Mouse (Mus musculus) forebrain, embryonic 13.5 days (tissue): ENCODE data around the gene Ttll5. TPM values are rescaled to one million over a fixed set of nuclear protein-coding genes. Genes with fewer than 3 reads are reported as not detected.
A peak's percentile ranks its signal among the peaks of the same experiment; 100 is the strongest.

Experiments
- ATAC-seq: fragments of 200-750 bp; cut with Nextera tagmentation; 2 replicates; pipeline ENCODE4 v1.8.0; 2017
- H3K27ac ChIP-seq: fragments of 300-500 bp; sonication (generic); 2 replicates; pipeline ENCODE4 v1.5.1; 2015; ENCODE audit warnings: inconsistent platforms, mild to moderate bottlenecking, moderate library complexity
- H3K27me3 ChIP-seq: fragments of 300-500 bp; sonication (generic); 2 replicates; pipeline ENCODE4 v1.6.1; 2015; ENCODE audit warnings: mild to moderate bottlenecking, inconsistent platforms
- H3K36me3 ChIP-seq: fragments of 300-500 bp; sonication (generic); 2 replicates; pipeline ENCODE4 v1.6.1; 2015; ENCODE audit warnings: mild to moderate bottlenecking, inconsistent platforms; ENCODE audit not compliant: poor library complexity, severe bottlenecking
- H3K4me1 ChIP-seq: fragments of 300-500 bp; sonication (generic); 2 replicates; pipeline ENCODE4 v1.6.1; 2015; ENCODE audit warnings: inconsistent platforms
- H3K4me2 ChIP-seq: fragments of 300-500 bp; sonication (generic); 2 replicates; pipeline ENCODE4 v1.6.1; 2015; ENCODE audit warnings: inconsistent platforms, mild to moderate bottlenecking, moderate library complexity
- H3K4me3 ChIP-seq: fragments of 300-500 bp; sonication (generic); 2 replicates; pipeline ENCODE4 v1.5.1; 2015; ENCODE audit warnings: mild to moderate bottlenecking, inconsistent platforms
- H3K9ac ChIP-seq: fragments of 300-500 bp; sonication (generic); 2 replicates; pipeline ENCODE4 v1.6.1; 2015; ENCODE audit warnings: mild to moderate bottlenecking, inconsistent platforms
- H3K9me3 ChIP-seq: fragments of 300-500 bp; sonication (generic); replicated peaks from 2 replicates; pipeline ENCODE4 v1.6.1; 2016; ENCODE audit warnings: inconsistent platforms
- WGBS: fragments of 180-500 bp; shearing (Covaris S2); methylation state at CpG from one replicate; pipeline ENCODE4 v1.1.7; 2015; 5-methylcytosine and 5-hydroxymethylcytosine counted together
- polyA plus RNA-seq: library from polyadenylated mRNA; unstranded; fragments of >200 nt; fragmentation: Nextera tagmentation; extraction: Ambion mirVana; gene quantifications from 2 replicates; pipeline ENCODE4 v1.2.1, GENCODE M21; 2015

The Ttll5 gene
- polyA plus RNA-seq, 1 experiment from 2014 or later: 15.2 TPM

DNA sequence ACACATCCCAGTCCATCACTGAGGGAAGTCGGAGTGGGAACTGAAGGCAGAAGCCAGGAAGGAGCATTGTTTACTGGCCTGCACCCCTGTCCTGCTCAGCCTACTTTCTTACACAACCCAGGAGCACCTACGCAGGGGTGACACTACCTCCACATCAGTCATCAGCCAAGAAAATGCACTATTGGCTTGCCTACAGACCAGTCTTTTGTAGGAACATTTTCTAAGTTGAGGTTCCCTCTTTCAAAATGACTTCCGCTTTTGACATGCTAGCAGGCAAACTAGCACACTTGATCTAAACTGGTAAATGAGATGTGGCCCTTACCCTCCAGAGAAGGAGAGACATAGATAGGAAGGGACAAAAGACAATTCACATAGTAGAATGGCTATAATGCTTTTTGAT, 60.6 kb downstream of the Ttll5 start:
- no peak overlapping the region for H3K4me3 ChIP-seq
- no peaks in the 10 kb centered on the region for H3K9me3 ChIP-seq
- H3K9ac ChIP-seq: no peak overlapping the region
- WGBS: 96% methylated on average over 3 of the region's 3 CpGs
- no peak for ATAC-seq
- H3K4me2 ChIP-seq: no peak overlapping the region
- peaks cover 6% of the 10 kb centered on the region for H3K4me1 ChIP-seq
- no peak overlapping the region for H3K27ac ChIP-seq
- H3K36me3 ChIP-seq: 0 out of 2 replicates have a peak, but pooled peaks cover 2% of the 10 kb centered on the region
- H3K27me3 ChIP-seq: no peaks in the 10 kb centered on the region

DNA sequence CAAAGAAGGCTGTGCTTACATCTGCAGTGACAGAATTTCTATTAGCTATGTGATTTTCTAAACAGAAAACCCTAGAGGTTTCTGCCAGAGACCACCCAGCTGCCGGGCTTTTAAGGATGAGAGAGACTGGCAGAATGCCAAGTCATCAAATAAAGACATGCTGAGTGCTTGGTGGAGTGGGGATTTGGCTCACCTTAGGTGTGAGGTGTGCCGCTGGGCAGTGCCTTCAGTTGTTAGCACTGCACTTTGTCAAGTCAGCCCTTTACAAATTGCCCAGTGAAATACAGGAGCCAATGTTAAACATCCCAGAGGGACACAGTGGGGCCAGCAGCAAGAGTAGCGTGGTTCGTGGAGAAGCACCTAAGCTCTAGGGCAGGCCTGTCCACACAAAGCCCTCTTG, 65.6 kb downstream of the Ttll5 start:
- peaks cover 13% of the 10 kb centered on the region for H3K4me1 ChIP-seq
- H3K9me3 ChIP-seq: no peaks in the 10 kb centered on the region
- no peak for ATAC-seq
- WGBS: 45% methylated on average over 4 of the region's 4 CpGs
- H3K4me3 ChIP-seq: no peak overlapping the region
- H3K36me3 ChIP-seq: peaks cover 5% of the 10 kb centered on the region; the same call in 1 of the 2 replicates
- no peak overlapping the region for H3K9ac ChIP-seq
- no peaks in the 10 kb centered on the region for H3K27me3 ChIP-seq
- no peak overlapping the region for H3K27ac ChIP-seq
- no peak overlapping the region for H3K4me2 ChIP-seq

DNA sequence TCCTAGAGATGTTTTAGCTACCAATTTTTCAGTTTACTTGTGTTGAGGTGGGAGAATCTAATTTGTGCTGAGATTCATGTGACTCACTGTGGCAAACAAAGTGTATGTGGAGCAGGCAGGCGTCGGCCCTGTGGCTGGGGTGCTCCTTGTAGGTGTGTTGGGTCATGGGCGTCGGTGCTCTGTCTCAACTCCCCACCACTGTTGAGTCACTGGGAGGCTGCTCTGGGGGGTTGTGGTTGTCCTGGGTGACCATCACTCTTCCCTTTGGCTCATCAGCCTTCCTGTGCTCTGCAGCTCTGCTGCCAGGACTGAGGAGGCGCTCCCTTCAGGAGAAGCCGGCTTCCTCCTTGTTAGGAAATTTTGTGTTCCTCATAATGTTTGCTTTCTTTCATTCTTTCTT, 79.5 kb downstream of the Ttll5 start:
- Histone ChIP-seq H3K4me2 (no peak overlapping the region), H3K27ac (no peak overlapping the region), H3K36me3 (peaks cover 16% of the 10 kb centered on the region), H3K4me3 (no peak overlapping the region), H3K9me3 (no peaks in the 10 kb centered on the region), H3K4me1 (peaks cover 3% of the 10 kb centered on the region; the same call in 1 of the 2 replicates), H3K27me3 (no peaks in the 10 kb centered on the region), H3K9ac (no peak overlapping the region)
- WGBS: 90% methylated on average over 6 of the region's 6 CpGs
- no peak for ATAC-seq

DNA sequence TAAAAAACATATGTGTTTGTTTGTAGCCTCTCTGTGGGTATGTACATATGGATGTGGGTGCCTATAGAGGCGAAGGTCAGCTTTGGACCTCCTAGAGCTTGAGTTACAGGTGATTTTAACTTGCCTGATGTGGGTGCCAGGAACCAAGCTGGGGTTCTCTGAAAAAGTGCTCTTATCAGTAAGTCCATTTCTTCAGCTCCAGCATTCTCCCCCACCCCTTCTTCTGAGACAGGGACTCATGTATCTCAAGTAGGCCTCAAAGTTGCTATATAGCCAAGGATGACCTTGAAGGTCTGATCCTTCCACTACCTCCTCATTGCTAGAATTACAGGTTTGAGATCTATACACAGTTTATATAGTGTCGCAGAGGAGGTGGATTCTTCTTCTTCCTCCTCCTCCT, 81.2 kb downstream of the Ttll5 start:
- WGBS: 93% methylated on average over 2 of the region's 2 CpGs
- H3K9ac ChIP-seq: no peak overlapping the region
- no peaks in the 10 kb centered on the region for H3K9me3 ChIP-seq
- H3K4me2 ChIP-seq: no peak overlapping the region
- no peak overlapping the region for H3K4me3 ChIP-seq
- H3K4me1 ChIP-seq: peaks cover 3% of the 10 kb centered on the region; the same call in 1 of the 2 replicates
- no peaks in the 10 kb centered on the region for H3K27me3 ChIP-seq
- ATAC-seq: no peak
- H3K27ac ChIP-seq: no peak overlapping the region
- peaks cover 19% of the 10 kb centered on the region for H3K36me3 ChIP-seq

DNA sequence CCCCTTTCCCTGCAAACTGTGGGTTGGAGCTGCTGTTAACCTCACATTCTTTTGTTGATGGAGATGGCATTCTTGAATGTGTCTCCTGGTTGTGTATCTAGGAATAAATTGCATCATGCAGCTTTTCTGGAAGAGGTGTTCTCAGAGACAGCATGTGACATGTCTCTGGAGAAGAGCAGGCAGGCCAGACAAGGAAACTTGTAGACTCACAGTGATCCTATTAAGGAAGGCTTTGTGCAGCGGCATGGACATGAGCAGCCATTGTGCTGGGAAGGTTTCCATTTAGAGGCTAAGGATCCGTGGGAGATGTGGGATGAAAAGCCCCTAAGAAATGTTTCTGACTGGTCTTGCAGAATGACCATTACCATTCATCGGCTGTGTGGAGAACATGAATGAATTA, 83.4 kb downstream of the Ttll5 start:
- Histone ChIP-seq H3K4me1 (peaks cover 3% of the 10 kb centered on the region; the same call in 1 of the 2 replicates), H3K36me3 (peaks cover 10% of the 10 kb centered on the region), H3K27ac (no peak overlapping the region), H3K9ac (no peak overlapping the region), H3K27me3 (no peaks in the 10 kb centered on the region), H3K4me2 (no peak overlapping the region), H3K9me3 (no peaks in the 10 kb centered on the region), H3K4me3 (no peak overlapping the region)
- no peak for ATAC-seq
- WGBS: 12% methylated on average over 3 of the region's 3 CpGs

DNA sequence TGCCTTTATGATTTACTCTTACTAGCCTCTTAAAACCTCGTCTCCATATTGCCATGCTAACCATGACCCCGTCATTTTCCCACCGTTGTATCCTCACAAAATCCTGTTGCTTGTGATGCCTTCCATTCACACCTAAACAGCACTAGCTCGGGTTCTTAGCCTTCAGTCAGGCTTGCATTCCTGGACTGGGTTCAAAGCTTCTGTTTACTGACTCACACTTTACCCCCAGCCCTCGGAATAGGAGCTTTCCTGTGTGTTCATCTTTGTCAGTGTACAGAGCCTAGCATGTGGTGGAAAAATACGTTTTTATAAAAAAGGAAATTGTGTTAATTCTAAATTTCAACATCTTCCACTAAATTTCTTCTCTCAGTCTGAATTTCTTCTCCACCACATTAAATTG, 86.4 kb downstream of the Ttll5 start:
- Histone ChIP-seq H3K4me1 (peaks cover 3% of the 10 kb centered on the region; the same call in 1 of the 2 replicates), H3K36me3 (peaks cover 10% of the 10 kb centered on the region), H3K4me3 (no peak overlapping the region), H3K9ac (no peak overlapping the region), H3K27ac (no peak overlapping the region), H3K4me2 (no peak overlapping the region), H3K9me3 (no peaks in the 10 kb centered on the region), H3K27me3 (no peaks in the 10 kb centered on the region)
- ATAC-seq: no peak
- WGBS: 81% methylated on average over 6 of the region's 6 CpGs

DNA sequence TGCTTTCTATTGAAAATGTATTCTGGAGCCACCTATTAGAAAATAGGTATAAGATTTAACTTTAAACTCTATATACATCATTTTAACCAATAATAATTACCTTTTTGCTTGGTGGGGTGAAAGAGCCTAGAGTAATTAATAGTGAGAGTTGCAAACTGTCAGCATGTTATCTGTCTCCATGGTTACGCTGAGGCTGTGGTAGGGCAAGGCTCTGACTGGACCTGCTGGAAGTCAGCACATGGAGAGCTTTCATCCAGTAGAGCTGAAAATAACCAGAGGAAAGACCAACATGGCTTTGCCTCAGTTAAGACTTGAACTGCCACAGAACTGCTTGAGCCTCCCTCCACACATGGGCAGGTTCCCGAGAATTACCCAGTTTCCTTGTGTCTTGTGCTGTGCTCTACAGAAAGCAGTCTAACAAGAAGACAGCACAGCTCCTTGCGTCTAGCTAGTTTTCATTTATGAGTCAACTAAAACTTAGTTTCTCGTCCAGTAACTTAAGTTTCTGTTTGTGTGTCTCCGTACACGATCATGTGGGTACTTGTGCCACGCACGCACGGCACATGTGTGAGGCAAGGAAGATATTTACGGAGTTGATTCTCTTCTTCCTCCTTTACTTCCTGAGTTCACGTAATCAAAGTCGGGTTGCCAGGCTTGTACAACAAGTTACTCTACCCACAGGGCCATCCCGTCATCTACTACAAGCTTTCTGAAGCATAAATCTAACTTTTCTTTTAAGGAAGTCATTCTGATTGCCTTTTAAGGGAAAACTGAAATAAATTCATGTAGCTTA, 88.4 kb downstream of the Ttll5 start:
- no peaks in the 10 kb centered on the region for H3K27me3 ChIP-seq
- H3K4me1 ChIP-seq: peaks cover 1% of the 10 kb centered on the region; the same call in 1 of the 2 replicates
- 94% methylated on average over 13 of the region's 13 CpGs for WGBS
- no peak overlapping the region for H3K27ac ChIP-seq
- H3K9ac ChIP-seq: no peak overlapping the region
- H3K4me2 ChIP-seq: no peak overlapping the region
- no peaks in the 10 kb centered on the region for H3K9me3 ChIP-seq
- no peak overlapping the region for H3K4me3 ChIP-seq
- ATAC-seq: no peak
- peaks cover 10% of the 10 kb centered on the region for H3K36me3 ChIP-seq

DNA sequence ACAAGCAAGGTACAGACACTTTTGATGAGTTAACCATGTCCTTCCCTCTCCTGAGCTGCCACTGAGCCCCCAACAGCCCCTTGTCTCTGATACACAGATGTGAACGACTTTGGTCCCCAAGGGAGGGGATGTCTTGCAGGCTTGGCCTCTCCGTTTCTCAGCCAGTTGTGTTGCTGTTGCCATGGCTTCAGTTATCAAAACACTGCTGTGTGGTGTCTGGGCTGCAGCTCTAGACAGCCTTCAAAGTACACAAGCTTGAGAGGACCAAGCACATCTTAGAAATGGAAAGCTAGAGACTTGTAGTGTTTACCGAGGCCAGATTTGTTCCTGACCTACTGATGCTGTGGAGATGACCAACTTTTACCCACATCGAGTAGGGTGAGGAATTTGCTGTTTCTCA, 102.4 kb downstream of the Ttll5 start:
- WGBS: 79% methylated on average over 4 of the region's 4 CpGs
- Histone ChIP-seq H3K27ac (no peak overlapping the region), H3K4me1 (0 out of 2 replicates have a peak, but pooled peaks cover 7% of the 10 kb centered on the region), H3K9me3 (no peaks in the 10 kb centered on the region), H3K27me3 (no peaks in the 10 kb centered on the region), H3K36me3 (peaks cover 19% of the 10 kb centered on the region; the same call in 1 of the 2 replicates), H3K9ac (no peak overlapping the region), H3K4me2 (no peak overlapping the region), H3K4me3 (no peak overlapping the region)
- no peak for ATAC-seq

DNA sequence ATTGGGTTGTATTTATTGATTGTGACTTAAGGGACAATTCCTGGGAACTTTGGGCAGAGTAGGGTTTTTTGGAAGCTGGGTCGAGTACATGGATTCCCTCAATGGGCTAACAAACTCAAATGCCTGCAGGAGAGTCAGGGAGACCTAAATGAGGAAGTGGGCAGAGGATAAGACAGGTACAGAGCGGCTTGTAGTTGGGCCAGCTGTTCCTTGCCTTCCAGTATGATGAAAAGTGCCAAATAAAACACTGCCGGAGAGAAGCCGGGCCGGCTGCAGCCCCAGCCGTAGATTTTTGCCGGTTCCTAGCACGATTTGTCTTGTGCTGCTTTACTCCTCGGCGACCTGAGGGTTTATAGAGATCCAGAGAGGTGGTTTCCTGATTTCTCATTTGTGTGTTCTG, 104.1 kb downstream of the Ttll5 start:
- Histone ChIP-seq H3K27me3 (no peaks in the 10 kb centered on the region), H3K9me3 (no peaks in the 10 kb centered on the region), H3K36me3 (peaks cover 27% of the 10 kb centered on the region), H3K4me2 (no peak overlapping the region), H3K4me1 (0 out of 2 replicates have a peak, but pooled peaks cover 7% of the 10 kb centered on the region), H3K4me3 (no peak overlapping the region), H3K9ac (no peak overlapping the region), H3K27ac (no peak overlapping the region)
- 94% methylated on average over 10 of the region's 10 CpGs for WGBS
- no peak for ATAC-seq

DNA sequence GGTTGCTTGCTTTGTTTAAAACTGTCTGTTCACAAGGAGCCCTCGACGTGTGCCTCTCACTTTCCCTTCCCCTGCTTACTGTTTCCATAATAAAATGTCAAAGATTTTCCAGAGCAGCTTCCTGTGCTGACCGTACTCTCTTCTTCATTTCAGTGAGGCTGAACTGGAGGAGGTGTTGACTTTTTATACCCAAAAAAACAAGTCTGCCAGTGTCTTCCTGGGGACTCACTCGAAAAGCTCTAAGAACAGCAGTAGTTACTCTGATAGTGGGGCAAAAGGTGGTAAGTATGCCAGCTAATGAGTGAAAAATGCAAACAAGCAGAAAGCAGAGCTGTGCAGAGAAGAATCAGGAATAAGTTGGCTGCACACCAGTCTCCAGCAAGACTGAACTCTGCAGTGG, 105.3 kb downstream of the Ttll5 start:
- H3K4me1 ChIP-seq: 0 out of 2 replicates have a peak, but pooled peaks cover 7% of the 10 kb centered on the region
- no peak overlapping the region for H3K9ac ChIP-seq
- no peaks in the 10 kb centered on the region for H3K9me3 ChIP-seq
- no peak overlapping the region for H3K4me2 ChIP-seq
- WGBS: 74% methylated on average over 4 of the region's 4 CpGs
- no peak overlapping the region for H3K27ac ChIP-seq
- H3K4me3 ChIP-seq: no peak overlapping the region
- H3K27me3 ChIP-seq: no peaks in the 10 kb centered on the region
- peaks cover 36% of the 10 kb centered on the region for H3K36me3 ChIP-seq
- no peak for ATAC-seq

DNA sequence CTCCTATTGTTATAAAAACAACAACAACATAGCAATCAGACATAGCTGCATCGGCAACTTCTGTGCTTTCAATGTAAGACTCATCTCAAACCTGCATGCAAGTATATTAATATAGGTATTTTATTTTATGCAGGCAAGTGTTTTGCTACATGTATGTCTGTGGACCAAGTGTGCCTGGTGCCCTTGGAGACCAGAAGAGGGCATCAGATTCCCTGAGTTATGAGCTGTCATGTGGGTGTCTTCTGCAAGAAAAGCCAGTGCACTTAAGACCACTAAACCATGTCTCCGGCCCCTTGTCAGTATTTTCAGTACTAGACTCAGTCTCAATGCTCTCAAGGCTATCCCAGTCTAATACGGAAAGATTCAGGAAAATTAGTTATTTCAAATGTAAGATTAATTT, 106.3 kb downstream of the Ttll5 start:
- no peak for ATAC-seq
- Histone ChIP-seq H3K9ac (no peak overlapping the region), H3K4me3 (no peak overlapping the region), H3K36me3 (peaks cover 32% of the 10 kb centered on the region), H3K4me1 (0 out of 2 replicates have a peak, but pooled peaks cover 7% of the 10 kb centered on the region), H3K27ac (no peak overlapping the region), H3K27me3 (no peaks in the 10 kb centered on the region), H3K4me2 (no peak overlapping the region), H3K9me3 (no peaks in the 10 kb centered on the region)
- 92% methylated on average over 3 of the region's 3 CpGs for WGBS

DNA sequence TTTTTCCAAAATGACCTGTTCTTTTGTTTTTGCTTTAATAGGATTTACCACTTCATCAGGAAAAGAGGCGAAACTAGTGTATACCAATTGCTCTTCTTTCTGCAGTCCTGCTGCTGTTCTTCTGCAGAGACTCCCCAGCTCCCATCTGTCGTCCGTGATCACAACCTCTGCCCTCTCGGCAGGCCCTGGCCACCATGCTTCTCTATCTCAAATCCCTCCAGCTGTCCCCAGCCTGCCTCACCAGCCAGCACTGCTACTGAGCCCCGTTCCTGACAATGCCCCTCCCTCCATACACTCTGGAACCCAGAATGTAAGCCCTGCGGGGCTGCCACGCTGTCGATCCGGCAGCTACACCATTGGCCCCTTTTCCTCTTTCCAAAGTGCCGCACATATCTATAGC, 108.8 kb downstream of the Ttll5 start:
- H3K9ac ChIP-seq: 0 out of 2 replicates have a peak overlapping the region, but pooled peaks have one; percentile 3
- no peak overlapping the region for H3K27ac ChIP-seq
- 81% methylated on average over 10 of the region's 10 CpGs for WGBS
- 0 out of 2 replicates have a peak, but pooled peaks cover 7% of the 10 kb centered on the region for H3K4me1 ChIP-seq
- no peaks in the 10 kb centered on the region for H3K27me3 ChIP-seq
- no peak overlapping the region for H3K4me3 ChIP-seq
- H3K4me2 ChIP-seq: no peak overlapping the region
- H3K36me3 ChIP-seq: peaks cover 22% of the 10 kb centered on the region
- ATAC-seq: no peak
- no peaks in the 10 kb centered on the region for H3K9me3 ChIP-seq
